Comparison of ENCODE assay signal across 21 mouse cellular contexts in the genomic region with DNA sequence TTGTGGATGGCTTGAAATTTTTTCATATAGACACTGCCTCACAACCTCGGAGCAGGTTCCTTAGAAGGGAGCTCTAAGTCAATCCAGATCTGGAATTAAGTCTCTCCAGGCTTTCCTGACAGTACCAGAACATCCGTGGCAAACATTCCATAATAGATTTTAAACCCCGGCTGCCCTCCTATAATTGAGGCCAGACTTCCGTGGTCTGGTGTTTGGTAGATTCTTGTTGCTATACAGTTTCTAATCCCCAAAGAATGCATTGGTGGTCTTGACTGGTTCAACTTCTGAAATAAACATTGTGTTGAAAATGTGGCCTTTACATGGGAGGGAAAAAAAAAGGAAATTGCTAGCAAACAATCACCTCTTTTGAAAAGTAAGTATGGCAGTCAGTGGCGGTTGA.
"Had no signal": no experiment of that assay in that cellular context is flagged by ENCODE, and none has a peak within 500 bp of the region (broad histone marks: within the 10 kb centered on the region; RNA-seq: fewer than 3 reads in every experiment).

No protein-coding gene starts in this region.

- H3K4me3 ChIP-seq: kidney, embryonic 15.5 days; limb, embryonic 15.5 days; liver, embryonic 12.5 days; liver, embryonic 15.5 days; lung, embryonic 15.5 days; megakaryocyte, embryonic 14.5 days; midbrain, embryonic 10.5 days; midbrain, embryonic 13.5 days; myocyte; neural tube, embryonic 13.5 days; stomach, embryonic 15.5 days had no signal

- H3K27me3 ChIP-seq: limb, embryonic 15.5 days; liver, embryonic 12.5 days; liver, embryonic 15.5 days; lung, embryonic 15.5 days; megakaryocyte, embryonic 14.5 days; midbrain, embryonic 13.5 days; neural tube, embryonic 13.5 days; stomach, embryonic 15.5 days had no signal

- ATAC-seq: liver, embryonic 12.5 days; midbrain, embryonic 13.5 days had no signal

- H3K27ac ChIP-seq: kidney, embryonic 15.5 days; limb, embryonic 15.5 days; liver, embryonic 12.5 days; liver, embryonic 15.5 days; lung, embryonic 15.5 days; midbrain, embryonic 13.5 days; neural tube, embryonic 13.5 days; stomach, embryonic 15.5 days had no signal

- H3K9me3 ChIP-seq: kidney, embryonic 15.5 days; limb, embryonic 15.5 days; liver, embryonic 12.5 days; liver, embryonic 15.5 days; lung, embryonic 15.5 days; megakaryocyte, embryonic 14.5 days; midbrain, embryonic 10.5 days; midbrain, embryonic 13.5 days; neural tube, embryonic 13.5 days; stomach, embryonic 15.5 days had no signal

- DNase-seq: kidney, postnatal 10 days; kidney, postnatal 36 days; left cerebral cortex, postnatal 4 days; lung, adult 18-20 months; lung, postnatal 10 days; lung, postnatal 36 days; retina, postnatal 1 day; right cerebral cortex, postnatal 25 days; spleen, adult 18-20 months; thymus, postnatal 4 days had no signal

- H3K4me1 ChIP-seq: midbrain, embryonic 13.5 days; stomach, embryonic 15.5 days had no signal

- H3K9ac ChIP-seq: kidney, embryonic 15.5 days; limb, embryonic 15.5 days; liver, embryonic 12.5 days; liver, embryonic 15.5 days; lung, embryonic 15.5 days; midbrain, embryonic 13.5 days; neural tube, embryonic 13.5 days; stomach, embryonic 15.5 days had no signal

- H3K36me3 ChIP-seq: kidney, embryonic 15.5 days; limb, embryonic 15.5 days; liver, embryonic 12.5 days; liver, embryonic 15.5 days; lung, embryonic 15.5 days; midbrain, embryonic 10.5 days; midbrain, embryonic 13.5 days; neural tube, embryonic 13.5 days; stomach, embryonic 15.5 days had no signal

- H3K4me2 ChIP-seq: kidney, embryonic 15.5 days; limb, embryonic 15.5 days; liver, embryonic 12.5 days; liver, embryonic 15.5 days; lung, embryonic 15.5 days; midbrain, embryonic 13.5 days; neural tube, embryonic 13.5 days; stomach, embryonic 15.5 days had no signal
